Mouse (Mus musculus): ENCODE results near the gene Serpinb3b. TPM values are rescaled to one million over a fixed set of nuclear protein-coding genes. Genes with fewer than 3 reads are reported as not detected.

Gene Serpinb3b
- polyA plus RNA-seq (2015; fragmentation: Illumina TruSeq; extraction: RNeasy Lipid Tissue Mini Kit (QIAGEN cat#74804); ENCODE audit: low read depth, low replicate concordance), result not detected

GRCm38 (mm10) chr1:107278261-107278660 is at the start of gene Serpinb3b, which contains the start of gene Serpinb3c:
TSS of gene Serpinb3b (minus strand) at chr1:107278361.
TSS of gene Serpinb3c (minus strand) at chr1:107278371.

Other genes starting within 250 kb of the Serpinb3b start
- gene Serpinb3a, start 226.1 kb downstream of the Serpinb3b start, polyA plus RNA-seq (2015; fragmentation: Illumina TruSeq; extraction: RNeasy Lipid Tissue Mini Kit (QIAGEN cat#74804); ENCODE audit: low read depth, low replicate concordance), result not detected
- gene Serpinb3d, start 194.9 kb downstream of the Serpinb3b start, polyA plus RNA-seq (2015; fragmentation: Illumina TruSeq; extraction: RNeasy Lipid Tissue Mini Kit (QIAGEN cat#74804); ENCODE audit: low read depth, low replicate concordance), result not detected
- gene Serpinb3c, start within 50 bp of the Serpinb3b start, polyA plus RNA-seq (2015; fragmentation: Illumina TruSeq; extraction: RNeasy Lipid Tissue Mini Kit (QIAGEN cat#74804); ENCODE audit: low read depth, low replicate concordance), result not detected
- gene Serpinb11, start 82.8 kb upstream of the Serpinb3b start, polyA plus RNA-seq (2015; fragmentation: Illumina TruSeq; extraction: RNeasy Lipid Tissue Mini Kit (QIAGEN cat#74804); ENCODE audit: low read depth, low replicate concordance), result not detected
- gene Serpinb7, start 121.3 kb upstream of the Serpinb3b start, polyA plus RNA-seq (2015; fragmentation: Illumina TruSeq; extraction: RNeasy Lipid Tissue Mini Kit (QIAGEN cat#74804); ENCODE audit: low read depth, low replicate concordance), result not detected
- gene Serpinb2, start 233.1 kb upstream of the Serpinb3b start, polyA plus RNA-seq (2015; fragmentation: Illumina TruSeq; extraction: RNeasy Lipid Tissue Mini Kit (QIAGEN cat#74804); ENCODE audit: low read depth, low replicate concordance), result not detected